Mouse (Mus musculus) heart, adult 9 months (tissue): Measurements from ENCODE around the gene Gdpd5.

ENCODE experiments used
- DNase-seq, 2 experiments: peaks; one replicate each; pipeline ENCODE4 v3.0.0; 2022; ENCODE audit warnings: low spot score in 2 of 2

Gene Gdpd5

DNA sequence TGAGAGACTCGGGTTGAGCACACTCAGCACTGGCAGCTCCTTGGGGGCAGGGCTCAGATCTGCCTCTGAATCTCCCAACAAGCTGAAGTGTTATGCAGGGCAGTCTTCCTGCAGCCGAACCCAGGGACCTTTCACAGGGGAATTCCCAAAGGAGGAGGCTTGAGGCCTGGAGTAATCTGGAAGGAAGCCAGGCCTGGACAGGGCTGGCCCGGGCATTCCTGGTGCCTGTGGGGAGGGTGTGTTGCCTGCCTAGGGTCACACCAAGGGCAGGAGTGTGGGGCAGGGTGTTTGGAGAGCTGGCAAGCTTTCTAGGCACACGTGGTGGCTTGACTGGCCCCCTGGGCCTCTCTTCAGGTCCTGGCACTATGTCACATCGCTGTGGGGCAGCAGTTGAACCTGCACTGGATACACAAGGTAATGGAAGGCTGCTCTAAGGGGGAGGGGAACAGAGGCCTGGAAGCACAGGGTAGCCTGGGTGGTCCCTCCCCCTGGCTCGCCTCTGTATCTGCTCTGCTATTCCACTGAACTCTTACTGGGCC lies 60.4 kb downstream of the Gdpd5 start:
- DNase-seq: peak; percentile 82 to 87

DNA sequence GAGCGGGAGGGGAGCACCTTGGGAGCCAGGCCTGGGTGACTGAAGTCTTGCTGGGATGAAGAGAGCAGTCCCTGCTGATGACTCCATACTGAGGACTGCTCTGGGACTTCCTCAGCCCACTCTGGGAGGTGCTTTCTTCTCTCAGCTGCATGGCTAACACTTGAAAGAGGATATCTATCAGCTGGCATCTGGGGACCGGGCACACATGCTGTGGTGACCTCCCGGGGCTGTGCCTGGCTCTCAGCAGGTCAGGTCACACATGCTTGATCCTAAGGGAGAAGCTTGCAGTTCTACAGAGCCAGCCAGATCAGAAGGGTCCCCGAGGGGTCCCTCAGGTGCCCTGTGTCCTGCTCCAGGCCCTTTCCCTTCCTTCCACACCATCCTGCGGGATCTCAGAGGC lies 62.0 kb downstream of the Gdpd5 start:
- no peak for DNase-seq

DNA sequence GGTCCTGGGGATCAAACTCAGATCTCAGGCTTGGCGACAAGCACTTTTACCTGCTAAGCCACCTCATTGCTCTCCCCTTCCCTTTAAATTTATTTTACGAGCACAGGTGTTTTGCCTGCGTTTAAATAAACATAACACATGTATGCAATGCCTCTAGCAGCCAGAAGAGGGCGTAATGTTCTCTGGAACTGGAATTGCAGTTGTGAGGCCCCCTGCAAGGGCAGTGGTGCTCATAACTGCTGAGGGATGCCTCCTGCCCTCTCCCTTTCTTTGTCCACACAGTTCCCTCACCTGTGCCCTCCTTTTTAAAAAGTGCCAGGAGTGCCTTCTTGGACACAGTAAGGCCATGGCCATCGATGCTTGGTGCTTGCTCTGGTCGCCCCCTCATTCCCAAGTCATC lies 62.8 kb downstream of the Gdpd5 start:
- DNase-seq: no peak

DNA sequence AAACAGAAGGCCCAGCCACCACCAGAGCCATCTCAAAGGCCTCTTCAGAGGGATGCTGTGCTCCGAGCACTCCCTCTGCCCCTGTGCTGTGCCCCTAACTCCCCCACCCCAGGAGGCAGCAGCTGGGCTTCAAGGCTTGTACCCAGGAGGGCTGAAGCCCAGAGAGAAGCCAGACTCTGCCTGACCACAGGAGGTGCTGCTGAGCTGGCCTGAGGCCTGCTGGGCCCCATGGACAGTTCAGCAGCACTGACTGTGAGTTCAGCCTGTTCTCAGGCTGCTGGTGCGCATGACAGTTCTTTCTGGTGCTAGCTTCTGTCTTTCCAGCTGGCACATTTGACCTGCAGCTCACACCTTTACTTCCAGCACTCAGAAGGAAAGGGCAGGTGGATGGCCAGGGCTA lies 64.6 kb downstream of the Gdpd5 start:
- DNase-seq: no peak

DNA sequence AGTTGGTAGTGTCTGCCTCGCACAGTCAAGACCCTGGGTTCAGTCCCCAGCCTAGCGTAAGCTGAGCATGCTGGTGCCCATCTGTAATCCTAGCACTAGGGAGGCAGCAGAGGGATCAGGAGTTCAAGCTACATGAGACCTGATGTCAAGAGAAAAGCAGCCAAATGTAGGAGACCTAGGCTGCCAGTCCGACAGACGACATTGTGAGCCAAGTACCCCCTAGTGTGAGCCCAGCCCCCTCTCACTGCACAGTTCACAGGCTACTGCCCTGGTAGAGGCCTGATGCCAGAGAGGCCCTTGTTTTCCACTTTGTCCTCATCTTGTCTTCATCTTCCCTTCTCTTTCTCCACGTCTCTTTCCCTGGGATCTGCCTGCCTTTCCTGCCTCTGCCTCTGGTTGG lies 66.1 kb downstream of the Gdpd5 start:
- DNase-seq: no peak

DNA sequence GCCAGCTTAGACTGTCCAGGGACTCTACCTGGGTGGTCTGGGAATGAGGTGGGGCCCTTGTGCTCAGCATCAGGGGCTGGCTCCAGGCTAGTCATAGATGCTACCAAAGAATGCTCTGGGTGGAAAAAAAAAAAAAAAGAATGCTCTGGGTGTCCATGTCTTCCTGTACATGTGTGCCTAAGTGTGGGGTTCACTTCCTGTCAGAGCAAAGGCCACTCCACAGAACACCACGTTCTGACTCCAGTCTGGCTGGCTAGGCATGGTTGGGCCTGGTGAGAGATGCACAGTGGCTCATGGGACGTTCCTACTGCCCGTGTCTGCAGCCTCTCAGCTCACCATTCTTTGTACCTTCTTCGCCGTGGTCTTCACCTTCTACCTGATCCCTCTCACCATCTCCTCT lies 67.4 kb downstream of the Gdpd5 start:
- DNase-seq: no peak

DNA sequence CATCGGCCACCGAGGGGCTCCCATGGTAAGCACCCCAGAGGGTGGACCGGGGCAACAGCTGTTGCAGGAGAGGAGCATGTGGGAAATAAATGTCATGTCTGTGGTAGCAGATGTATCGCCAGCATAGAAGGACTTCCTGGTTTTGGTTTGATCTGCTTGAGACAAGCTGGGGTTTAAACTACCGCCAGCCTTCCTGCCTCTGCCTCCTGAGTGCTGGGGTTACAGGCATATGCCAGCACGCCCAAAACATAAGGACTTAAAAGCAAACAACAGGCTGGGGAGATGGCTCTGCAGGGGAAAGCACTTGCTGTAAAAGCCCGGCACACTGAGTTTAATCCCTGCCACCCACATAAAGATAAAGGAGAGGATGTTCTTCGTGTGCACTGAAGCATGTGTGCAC lies 67.8 kb downstream of the Gdpd5 start:
- DNase-seq: no peak

DNA sequence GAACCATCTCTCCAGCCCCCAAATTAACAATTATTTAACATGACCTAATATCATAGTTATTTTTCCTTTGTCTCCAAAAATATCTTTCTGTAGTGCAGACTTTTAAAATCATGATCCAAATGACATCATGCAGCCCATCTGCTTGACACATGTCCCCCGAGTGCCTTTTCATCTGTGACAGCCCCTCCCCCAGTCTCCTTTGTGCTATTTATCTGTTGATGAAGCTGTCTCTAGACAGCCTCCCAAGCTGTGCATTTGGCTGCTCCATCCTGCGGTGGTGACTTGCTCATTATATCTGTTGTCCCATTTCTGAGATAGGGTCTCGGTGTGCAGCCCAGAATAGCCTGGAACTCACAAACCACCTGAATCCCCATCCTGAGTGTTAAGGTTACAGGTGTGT lies 68.5 kb downstream of the Gdpd5 start:
- no peak for DNase-seq

DNA sequence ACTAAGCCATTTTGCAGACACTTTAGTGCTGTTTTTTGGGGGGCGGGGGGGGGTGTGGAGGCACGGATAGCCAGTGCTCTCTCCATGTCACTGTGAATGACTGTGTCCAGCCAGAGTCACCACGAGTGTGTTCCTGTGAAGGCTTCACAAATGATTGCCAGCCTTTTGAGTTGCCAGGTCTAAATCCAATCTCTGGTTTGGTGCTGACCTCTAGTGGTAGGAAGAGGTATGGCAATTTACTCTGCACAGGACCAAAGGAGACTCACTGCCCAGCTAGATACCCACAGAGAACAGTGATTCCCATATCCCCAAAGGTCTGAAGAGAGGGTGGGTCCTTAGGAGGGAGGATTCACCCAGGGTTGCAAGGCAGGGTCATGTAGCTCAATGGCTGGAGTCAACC lies 69.5 kb downstream of the Gdpd5 start:
- DNase-seq: peak; percentile 64 to 80

DNA sequence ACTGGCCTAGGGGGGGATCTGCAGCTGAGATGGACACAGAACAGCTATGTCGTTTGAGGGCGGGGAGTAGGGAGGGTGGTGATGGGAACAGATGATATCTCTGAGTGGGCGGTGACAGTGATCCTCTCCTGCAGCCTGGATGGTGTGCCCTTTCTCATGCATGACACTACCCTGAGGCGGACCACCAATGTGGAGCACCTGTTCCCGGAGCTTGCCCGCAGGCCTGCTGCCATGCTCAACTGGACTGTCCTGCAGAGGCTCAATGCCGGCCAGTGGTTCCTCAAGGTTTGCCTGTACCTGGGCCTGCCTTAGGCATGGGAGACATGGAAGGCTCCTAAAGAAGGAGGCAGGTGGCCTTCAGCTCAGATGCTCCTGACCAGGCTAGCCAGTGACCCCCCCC lies 71.6 kb downstream of the Gdpd5 start:
- DNase-seq: no peak

DNA sequence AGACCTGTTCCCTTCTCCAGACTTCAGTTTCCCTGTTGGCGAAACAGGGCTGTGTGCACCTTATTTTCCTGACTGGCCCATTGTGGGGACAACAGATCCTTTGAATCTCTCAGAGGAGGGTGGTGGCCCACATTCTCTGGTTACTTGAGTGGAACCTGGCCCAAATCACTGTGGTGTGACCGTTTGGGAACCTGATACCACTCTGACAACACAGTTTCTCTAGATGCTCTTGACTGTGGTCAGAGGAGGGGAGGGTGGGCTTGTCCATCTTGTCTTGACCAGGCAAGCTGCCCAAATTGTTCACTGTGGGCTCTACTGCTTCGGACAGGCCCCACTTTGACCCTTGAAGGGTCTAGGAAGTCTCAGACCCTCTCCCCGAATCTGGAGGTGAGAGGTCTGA lies 72.8 kb downstream of the Gdpd5 start:
- no peak for DNase-seq

DNA sequence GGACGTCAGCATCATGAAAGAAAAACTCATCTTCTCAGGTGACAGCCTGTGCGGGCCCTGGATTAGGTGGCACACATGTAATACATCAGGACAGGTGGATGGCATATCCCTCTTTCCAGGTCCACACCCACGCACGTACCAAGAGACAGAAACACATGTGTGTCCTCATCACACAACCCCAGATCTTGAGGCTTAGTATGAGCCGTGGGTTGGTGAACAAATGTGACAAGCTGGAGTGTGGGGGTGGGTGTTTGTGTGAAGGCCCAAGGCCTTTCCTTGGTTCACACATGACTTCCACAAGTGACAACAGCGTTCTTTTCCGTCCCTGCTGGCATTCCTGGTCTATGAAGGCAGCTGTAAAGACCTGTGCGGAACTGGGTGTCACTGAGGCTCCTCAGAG lies 77.6 kb downstream of the Gdpd5 start:
- no peak for DNase-seq

DNA sequence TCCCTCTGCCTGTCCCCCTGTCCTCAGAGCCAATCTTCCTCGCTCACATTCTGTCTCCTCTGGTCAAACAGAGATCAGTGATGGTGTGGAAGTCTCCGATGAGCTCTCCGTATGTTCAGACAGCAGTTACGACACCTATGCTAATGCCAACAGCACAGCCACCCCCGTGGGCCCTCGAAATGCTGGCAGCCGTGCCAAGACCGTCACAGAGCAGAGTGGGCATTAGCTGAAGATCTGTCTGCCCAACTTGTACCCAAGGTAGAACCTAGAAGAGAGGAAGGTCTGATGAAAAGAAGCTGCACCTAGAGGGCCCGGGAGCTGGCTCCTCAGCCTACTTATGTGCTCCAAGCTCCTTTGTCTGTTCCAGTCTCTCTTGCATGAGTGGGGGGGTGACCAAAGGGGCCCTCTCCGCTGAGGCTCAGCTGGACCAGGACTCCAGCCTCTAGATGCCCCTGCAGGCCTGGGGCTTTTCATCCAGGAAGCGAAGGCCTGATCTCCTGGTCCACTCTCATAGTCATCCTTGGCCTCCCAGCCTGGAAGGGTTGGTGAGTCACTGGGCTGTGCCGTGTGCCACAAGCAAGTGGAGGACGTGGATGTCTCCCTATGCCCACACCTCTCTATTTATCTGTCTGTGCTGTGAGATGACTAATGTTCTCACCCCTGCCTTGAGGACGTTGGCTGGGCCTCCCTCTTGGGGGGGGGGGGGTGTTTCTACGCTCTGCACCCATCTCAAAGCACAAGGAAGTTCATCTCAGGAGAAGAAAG lies 78.9 kb downstream of the Gdpd5 start:
- DNase-seq: no peak

DNA sequence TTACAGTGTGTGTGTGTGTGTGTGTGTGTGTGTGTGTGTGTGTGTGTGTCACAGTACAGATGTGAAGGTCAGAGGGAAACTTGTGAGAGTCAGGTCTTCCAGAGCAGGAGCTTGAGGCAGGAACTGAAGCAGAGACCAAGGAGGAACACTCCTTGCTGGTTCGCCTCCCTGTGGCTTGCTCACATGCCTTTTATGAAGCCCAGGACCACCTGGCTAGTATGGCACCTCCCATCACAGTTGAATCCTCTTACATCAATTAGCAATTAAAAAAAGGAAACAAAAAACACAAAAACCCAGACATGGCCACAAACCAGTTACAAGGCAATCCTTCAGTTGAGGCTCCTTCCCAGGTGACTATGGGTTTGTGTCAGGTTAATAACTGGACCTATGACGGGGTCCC lies 81.9 kb downstream of the Gdpd5 start:
- no peak for DNase-seq

DNA sequence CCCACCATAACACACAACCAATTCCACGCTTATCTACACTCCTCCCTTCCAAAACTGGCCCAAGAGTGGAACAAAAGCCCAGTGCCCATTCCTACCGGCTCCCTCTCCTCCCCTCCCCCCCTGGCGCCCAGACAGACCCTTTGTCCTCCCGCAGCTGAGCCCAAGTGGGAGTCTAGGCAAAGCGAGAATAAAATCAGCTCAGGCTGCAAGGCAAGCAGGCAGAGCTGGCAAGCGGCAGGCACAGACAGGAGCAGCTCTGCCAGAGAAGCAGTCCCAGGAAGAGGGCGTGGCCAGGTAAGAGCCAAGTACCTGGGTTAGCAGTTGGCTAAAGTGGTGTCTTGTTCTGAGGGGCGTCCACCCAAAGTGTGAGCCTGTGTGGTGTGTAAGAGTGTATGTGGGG lies 84.6 kb downstream of the Gdpd5 start, which contains the start of gene Klhl35:
Klhl35 (plus strand) TSS at position 194 of the 400 bp plus-strand sequence.
- no peak for DNase-seq

DNA sequence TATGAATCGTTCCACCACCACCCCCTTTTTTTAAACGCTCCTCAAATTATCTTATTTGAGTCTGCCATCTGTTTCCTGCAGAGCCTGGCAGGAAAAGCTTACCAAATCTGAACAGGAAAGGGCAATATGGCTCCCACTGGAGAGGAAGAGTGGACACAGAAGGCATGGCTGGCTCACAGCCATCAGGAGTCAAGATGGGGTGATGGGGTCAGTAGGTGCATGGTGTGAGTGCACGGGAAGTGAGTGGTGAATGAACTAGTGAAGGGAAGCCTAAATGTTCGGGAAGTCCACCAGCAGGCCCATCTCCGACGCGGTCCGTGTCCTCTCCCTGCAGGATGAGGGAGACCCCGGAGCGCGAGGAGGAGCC lies 86.7 kb downstream of the Gdpd5 start:
- peak; percentile 16 to 45 for DNase-seq

DNA sequence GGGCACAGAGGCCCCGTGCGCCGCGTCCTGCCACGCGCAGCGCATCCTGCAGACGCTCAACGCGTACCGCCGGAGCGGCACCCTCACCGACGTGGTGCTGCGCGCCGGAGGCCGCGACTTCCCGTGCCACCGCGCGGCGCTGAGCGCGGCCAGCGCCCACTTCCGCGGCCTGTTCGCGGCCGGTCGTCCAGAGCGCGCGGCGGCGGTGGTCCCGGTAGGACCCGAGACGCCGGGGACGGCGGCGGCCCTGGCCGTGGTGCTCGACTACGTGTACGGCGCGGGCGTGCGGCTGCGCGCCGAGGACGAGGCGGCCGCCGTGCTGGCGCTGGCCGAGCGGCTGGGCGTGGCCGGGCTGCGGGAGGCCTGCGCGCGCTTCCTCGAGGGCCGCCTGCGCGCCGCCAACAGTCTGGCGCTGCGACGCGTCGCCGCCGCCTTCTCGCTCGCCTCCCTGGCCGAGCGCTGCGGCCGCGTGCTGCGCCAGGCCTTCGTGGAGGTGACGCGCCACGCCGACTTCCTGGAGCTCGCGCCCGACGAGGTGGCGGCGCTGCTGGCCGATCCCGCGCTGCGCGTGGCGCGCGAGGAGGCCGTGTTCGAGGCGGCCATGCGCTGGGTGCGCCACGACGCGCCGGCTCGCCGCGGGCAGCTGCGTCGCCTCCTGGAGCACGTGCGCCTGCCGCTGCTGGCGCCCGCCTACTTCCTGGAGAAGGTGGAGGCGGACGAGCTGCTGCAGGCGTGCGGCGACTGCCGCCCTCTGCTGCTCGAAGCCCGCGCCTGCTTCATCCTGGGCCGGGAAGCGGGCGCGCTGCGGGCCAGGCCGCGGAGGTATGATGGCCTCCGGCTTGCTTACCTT lies 87.3 kb downstream of the Gdpd5 start:
- peak; percentile 45 to 58 for DNase-seq

DNA sequence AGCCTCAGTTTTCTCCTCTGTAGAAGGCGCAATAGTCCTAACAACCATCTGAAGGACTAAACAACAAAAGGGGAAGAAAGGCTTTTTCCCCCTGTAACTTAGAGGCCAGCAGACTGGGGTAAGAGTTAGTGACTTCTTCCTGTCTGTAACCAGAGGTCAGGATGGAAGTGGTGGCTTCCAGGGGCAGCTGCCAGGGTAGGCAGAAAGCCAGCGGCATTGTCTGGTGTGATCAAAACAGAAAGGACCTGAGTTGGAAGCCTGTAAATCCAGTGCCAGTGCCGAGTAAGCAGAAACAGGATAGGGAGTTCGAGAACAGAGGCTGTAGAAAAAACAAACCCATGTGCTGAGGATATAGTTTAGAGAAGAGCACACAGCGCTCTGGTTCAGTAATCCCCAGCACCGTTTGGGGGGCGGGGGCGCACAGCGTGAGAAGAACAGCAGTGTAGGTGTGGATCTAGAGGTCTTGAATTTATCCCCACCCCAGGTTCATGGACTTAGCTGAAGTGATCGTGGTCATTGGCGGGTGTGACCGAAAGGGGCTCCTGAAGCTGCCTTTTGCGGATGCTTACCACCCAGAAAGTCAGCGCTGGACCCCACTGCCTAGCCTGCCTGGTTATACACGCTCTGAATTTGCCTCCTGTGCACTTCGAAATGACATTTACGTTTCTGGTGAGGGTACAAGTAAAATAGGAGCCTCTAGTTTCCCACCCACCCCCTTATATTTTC lies 88.6 kb downstream of the Gdpd5 start:
- peak in 1 of 2 experiments; percentile 38 for DNase-seq

DNA sequence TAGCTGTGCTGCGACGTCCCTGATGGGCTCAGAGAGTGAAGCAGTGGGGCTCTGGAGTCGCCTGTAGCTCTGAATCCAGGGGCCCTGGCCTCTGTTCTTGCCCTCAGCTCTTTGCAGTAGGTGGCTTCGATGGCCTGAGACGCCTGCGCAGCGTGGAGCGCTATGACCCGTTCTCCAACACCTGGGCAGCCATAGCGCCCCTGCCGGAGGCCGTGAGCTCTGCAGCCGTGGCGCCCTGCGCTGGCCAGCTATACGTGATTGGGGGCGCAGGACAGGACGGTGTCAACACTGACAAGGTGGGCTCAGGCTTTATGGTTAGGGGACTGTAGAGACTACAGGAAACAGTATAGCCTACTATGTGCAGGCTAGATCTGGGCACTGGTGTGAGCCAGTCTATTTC lies 90.4 kb downstream of the Gdpd5 start:
- no peak for DNase-seq

DNA sequence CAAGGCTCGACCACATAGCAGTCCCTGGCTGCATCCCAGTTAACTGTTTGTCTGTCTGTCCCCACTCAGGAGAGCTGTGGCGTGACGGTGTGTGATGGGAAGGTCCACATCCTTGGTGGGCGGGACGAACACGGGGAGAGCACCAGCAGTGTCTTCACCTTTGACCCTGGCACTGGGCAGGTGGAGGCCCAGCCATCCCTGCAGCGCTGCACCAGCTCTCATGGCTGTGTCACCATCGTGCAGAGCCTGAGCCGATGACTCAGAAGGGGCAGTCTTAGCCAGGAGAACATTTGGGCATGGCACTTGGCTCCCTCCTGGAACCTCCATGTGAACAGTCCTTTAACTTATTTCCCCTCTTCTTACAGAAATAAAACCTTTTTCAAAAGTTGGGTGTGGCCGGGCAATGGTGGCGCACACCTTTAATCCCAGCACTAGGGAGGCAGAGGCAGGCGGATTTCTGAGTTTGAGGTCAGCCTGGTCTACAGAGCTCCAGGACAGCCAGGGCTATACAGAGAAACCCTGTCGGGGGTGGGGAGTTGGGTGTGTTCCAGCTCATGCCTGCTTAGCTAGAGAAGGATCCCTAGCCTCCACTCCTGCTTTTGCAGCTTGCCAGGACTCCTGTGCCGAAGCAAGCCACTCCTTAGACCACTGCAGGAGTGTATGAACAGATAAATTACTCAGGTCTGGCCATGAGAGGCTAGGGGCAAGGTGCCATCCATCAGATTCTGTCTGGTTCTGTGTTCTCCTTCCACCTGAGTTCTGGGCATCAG lies 92.6 kb downstream of the Gdpd5 start:
- DNase-seq: no peak

DNA sequence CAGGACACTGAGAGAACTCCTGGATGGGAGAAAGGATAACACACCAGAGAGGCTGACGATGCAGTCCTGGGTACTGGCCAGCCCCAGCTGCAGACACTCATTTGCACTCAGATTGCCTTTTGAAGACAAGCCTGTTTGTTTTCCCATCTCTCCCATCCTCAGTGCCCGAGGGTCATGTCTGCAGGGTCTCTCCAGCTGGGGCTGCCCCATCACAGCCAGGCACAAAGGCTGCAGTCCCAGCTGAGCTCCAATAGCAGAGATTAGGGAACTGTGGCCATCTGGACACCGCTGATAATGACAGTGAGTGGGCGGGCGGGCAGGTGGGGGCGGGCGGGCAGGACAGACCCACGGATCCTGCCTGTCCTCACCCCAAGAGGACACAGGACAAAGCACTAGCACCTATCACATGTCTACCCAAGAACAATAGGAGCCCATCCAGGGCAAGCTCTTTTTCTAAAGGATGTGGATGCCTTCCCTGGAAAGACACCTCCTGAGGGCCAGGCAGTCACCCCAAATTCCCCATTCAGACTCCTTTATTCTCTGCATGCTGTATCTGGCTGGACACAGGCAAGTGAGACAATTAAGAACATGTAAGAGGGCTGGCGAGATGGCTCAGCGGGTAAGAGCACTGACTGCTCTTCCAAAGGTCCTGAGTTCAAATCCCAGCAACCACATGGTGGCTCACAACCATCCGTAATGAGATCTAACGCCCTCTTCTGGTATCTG lies 93.8 kb downstream of the Gdpd5 start:
- no peak for DNase-seq
